Mouse (Mus musculus) megakaryocyte, adult 5-6 weeks (primary cell): ENCODE measurements around the gene Dnmt3l. TPM values are rescaled to one million over a fixed set of nuclear protein-coding genes. Genes with fewer than 3 reads are reported as not detected.

Source experiments
- ATAC-seq: 2 replicates; pipeline ENCODE4 v1.8.0; 2016; ENCODE audit warnings: mild to moderate bottlenecking, inconsistent platforms; ENCODE audit not compliant: poor library complexity, severe bottlenecking
- total RNA-seq, 2 experiments: library from RNA; stranded (forward) in 1 of 2; stranded (reverse) in 1 of 2; fragments of 153-499, 151-499 nt in 1 of 2; fragments of 221-1000, 200-1000 nt in 1 of 2; gene quantifications; 2 replicates each; pipeline versions ENCODE4 v1.2.3 to v1.2.4; 2015 to 2017

The Dnmt3l gene
- total RNA-seq, 2 experiments from 2014 or later: 0.37 to 2.5 TPM

- ATAC-seq: no peak
Observed at GRCm38 (mm10) chr10:78029080-78029479, 12.7 kb upstream of the Dnmt3l start.

- peak; percentile 62 for ATAC-seq
Observed at GRCm38 (mm10) chr10:78031987-78032386, 9.8 kb upstream of the Dnmt3l start.

- no peak for ATAC-seq
Observed at GRCm38 (mm10) chr10:78037139-78037538, 4.6 kb upstream of the Dnmt3l start.

GRCm38 (mm10) chr10:78042096-78042495, 349 bp downstream of the Dnmt3l start:
- no peak for ATAC-seq

- no peak for ATAC-seq
Observed at GRCm38 (mm10) chr10:78042697-78043405, 1.1 kb downstream of the Dnmt3l start.

GRCm38 (mm10) chr10:78043406-78043836, 1.7 kb downstream of the Dnmt3l start, which contains the start of gene Aire:
Aire (minus strand) TSS chr10:78043610.
- peak; percentile 97 for ATAC-seq

GRCm38 (mm10) chr10:78044531-78044930, 2.8 kb downstream of the Dnmt3l start:
- no peak for ATAC-seq

- no peak for ATAC-seq
Observed at GRCm38 (mm10) chr10:78046388-78046787, 4.6 kb downstream of the Dnmt3l start.

- ATAC-seq: no peak
Observed at GRCm38 (mm10) chr10:78048061-78048730, 6.4 kb downstream of the Dnmt3l start.

- no peak for ATAC-seq
Observed at GRCm38 (mm10) chr10:78049519-78050035, 7.8 kb downstream of the Dnmt3l start.

GRCm38 (mm10) chr10:78054633-78055565, 13.2 kb downstream of the Dnmt3l start:
- peak; percentile 95 for ATAC-seq

- ATAC-seq: no peak
Observed at GRCm38 (mm10) chr10:78057056-78057455, 15.3 kb downstream of the Dnmt3l start.

- peak; percentile 63 for ATAC-seq
Observed at GRCm38 (mm10) chr10:78063122-78063521, 21.4 kb downstream of the Dnmt3l start.

GRCm38 (mm10) chr10:78067226-78067625, 25.5 kb downstream of the Dnmt3l start:
- ATAC-seq: no peak

GRCm38 (mm10) chr10:78068541-78068940, 26.8 kb downstream of the Dnmt3l start:
- no peak for ATAC-seq

- peak; percentile 94 for ATAC-seq
Observed at GRCm38 (mm10) chr10:78069101-78070011, 27.6 kb downstream of the Dnmt3l start, which contains the start of gene Icosl. Icosl (plus strand) TSS chr10:78069302.

- no peak for ATAC-seq
Observed at GRCm38 (mm10) chr10:78074151-78074550, 32.4 kb downstream of the Dnmt3l start.

GRCm38 (mm10) chr10:78074977-78075376, 33.2 kb downstream of the Dnmt3l start:
- ATAC-seq: no peak

GRCm38 (mm10) chr10:78077862-78078261, 36.1 kb downstream of the Dnmt3l start:
- no peak for ATAC-seq

GRCm38 (mm10) chr10:78078276-78078675, 36.5 kb downstream of the Dnmt3l start:
- no peak for ATAC-seq
